Mouse (Mus musculus): ENCODE data around the gene Usp3.

- no peak for TF ChIP-seq CTCF (IDR thresholded peaks at IDR 0.05; ENCODE audit: low read depth)
- TF ChIP-seq EP300 (IDR thresholded peaks at IDR 0.05; ENCODE audit: low read depth) = no peak
These were observed 1.1 kb upstream of the Usp3 start for GRCm38 (mm10) chr9:66594061-66594460.
